Mouse (Mus musculus): ENCODE measurements at regions not wholly inside any gene's neighbourhood (a gene's known extent, or its start where the extent isn't known, plus 50 kb on each side); places are given as distances from the start of the nearest gene placed in this dataset.
A peak's percentile ranks its signal among the peaks of the same experiment; 100 is the strongest.

GRCm38 (mm10) chr15:11774717-11775116 is 132.4 kb downstream of the Npr3 start:
- DNase-seq = no peak

- DNase-seq = no peak
Measured at GRCm38 (mm10) chr15:11770596-11770995, 136.5 kb downstream of the Npr3 start.

- no peak for DNase-seq
Measured at GRCm38 (mm10) chr15:11757963-11758362, 149.1 kb downstream of the Npr3 start.

GRCm38 (mm10) chr15:11756786-11757185 is 150.3 kb downstream of the Npr3 start:
- no peak for DNase-seq

- peak; percentile 49 for DNase-seq
Measured at GRCm38 (mm10) chr15:11753216-11753615, 153.9 kb downstream of the Npr3 start.

GRCm38 (mm10) chr15:11750893-11751292 is 156.2 kb downstream of the Npr3 start:
- no peak for DNase-seq

- no peak for DNase-seq
Measured at GRCm38 (mm10) chr15:11749509-11749908, 157.6 kb downstream of the Npr3 start.

- no peak for DNase-seq
Measured at GRCm38 (mm10) chr15:11748306-11748705, 158.8 kb downstream of the Npr3 start.

GRCm38 (mm10) chr15:11746754-11747153 is 160.3 kb downstream of the Npr3 start:
- no peak for DNase-seq

- DNase-seq = no peak
Measured at GRCm38 (mm10) chr15:11745629-11746372, 161.3 kb downstream of the Npr3 start.

- DNase-seq = no peak
Measured at GRCm38 (mm10) chr15:11744903-11745302, 162.2 kb downstream of the Npr3 start.

- no peak for DNase-seq
Measured at GRCm38 (mm10) chr15:11744296-11744695, 162.8 kb downstream of the Npr3 start.

- DNase-seq = no peak
Measured at GRCm38 (mm10) chr15:11742820-11743219, 164.3 kb downstream of the Npr3 start.

- DNase-seq = no peak
Measured at GRCm38 (mm10) chr15:11742346-11742729, 164.7 kb downstream of the Npr3 start.

GRCm38 (mm10) chr15:11741598-11742345 is 165.3 kb downstream of the Npr3 start:
- DNase-seq = no peak

- no peak for DNase-seq
Measured at GRCm38 (mm10) chr15:11737436-11738000, 169.6 kb downstream of the Npr3 start.

- no peak for DNase-seq
Measured at GRCm38 (mm10) chr15:11734639-11735265, 172.3 kb downstream of the Npr3 start.

GRCm38 (mm10) chr15:11729381-11729780 is 177.7 kb downstream of the Npr3 start:
- no peak for DNase-seq

- no peak for DNase-seq
Measured at GRCm38 (mm10) chr15:11725620-11726530, 181.2 kb downstream of the Npr3 start.

GRCm38 (mm10) chr15:11720645-11721044 is 186.4 kb downstream of the Npr3 start:
- no peak for DNase-seq

- DNase-seq = no peak
Measured at GRCm38 (mm10) chr15:11716168-11716842, 190.8 kb downstream of the Npr3 start.

Data from right cerebral cortex, postnatal 14 days (tissue).